Mouse (Mus musculus): ENCODE measurements at regions not wholly inside any gene's neighbourhood (a gene's known extent, or its start where the extent isn't known, plus 50 kb on each side); places are given as distances from the start of the nearest gene placed in this dataset.

GRCm38 (mm10) chr6:53143846-53144584 is 75.6 kb upstream of the Jazf1 start:
- WGBS = 16% methylated on average over 4 of the region's 4 CpGs
- Histone ChIP-seq H3K36me3 (no peaks in the 10 kb centered on the region), H3K27me3 (no peaks in the 10 kb centered on the region), H3K9ac (no peak overlapping the region), H3K4me2 (no peak overlapping the region), H3K4me1 (replicated peaks) (0 out of 2 replicates have a peak, but pooled peaks cover 2% of the 10 kb centered on the region), H3K27ac (no peak overlapping the region), H3K9me3 (replicated peaks) (no peaks in the 10 kb centered on the region), H3K4me3 (no peak overlapping the region)
- no peak for ATAC-seq (replicated peaks; ENCODE audit: insufficient number of reproducible peaks, insufficient read depth, low FRiP score, low read depth)

- WGBS = 49% methylated on average over 2 of the region's 2 CpGs
These were observed 66.0 kb upstream of the Jazf1 start for GRCm38 (mm10) chr6:53134410-53134809.

GRCm38 (mm10) chr6:53130717-53131330 is 62.4 kb upstream of the Jazf1 start:
- no peak overlapping the region for H3K27ac ChIP-seq
- no peaks in the 10 kb centered on the region for H3K9me3 ChIP-seq (replicated peaks)
- no peaks in the 10 kb centered on the region for H3K27me3 ChIP-seq
- no peak overlapping the region for H3K4me2 ChIP-seq
- no peak overlapping the region for H3K9ac ChIP-seq
- no peak overlapping the region for H3K4me3 ChIP-seq
- H3K36me3 ChIP-seq = no peaks in the 10 kb centered on the region
- 23% methylated on average over 2 of the region's 2 CpGs for WGBS
- ATAC-seq (replicated peaks; ENCODE audit: insufficient number of reproducible peaks, insufficient read depth, low FRiP score, low read depth) = no peak
- H3K4me1 ChIP-seq (replicated peaks) = 0 out of 2 replicates have a peak, but pooled peaks cover 2% of the 10 kb centered on the region

More at GRCm38 (mm10) chr6:53134410-53134809, 66.0 kb upstream of the Jazf1 start:
- Histone ChIP-seq H3K36me3 (no peaks in the 10 kb centered on the region), H3K4me2 (no peak overlapping the region), H3K4me1 (replicated peaks) (0 out of 2 replicates have a peak, but pooled peaks cover 2% of the 10 kb centered on the region), H3K9ac (no peak overlapping the region), H3K27me3 (no peaks in the 10 kb centered on the region), H3K9me3 (replicated peaks) (no peaks in the 10 kb centered on the region), H3K4me3 (no peak overlapping the region), H3K27ac (no peak overlapping the region)
- ATAC-seq (replicated peaks; ENCODE audit: insufficient number of reproducible peaks, insufficient read depth, low FRiP score, low read depth) = no peak

GRCm38 (mm10) chr6:53126776-53127175 is 58.3 kb upstream of the Jazf1 start:
- H3K9me3 ChIP-seq (replicated peaks) = no peaks in the 10 kb centered on the region
- no peak overlapping the region for H3K4me2 ChIP-seq
- no peak for ATAC-seq (replicated peaks; ENCODE audit: insufficient number of reproducible peaks, insufficient read depth, low FRiP score, low read depth)
- no peaks in the 10 kb centered on the region for H3K36me3 ChIP-seq
- H3K4me3 ChIP-seq = no peak overlapping the region
- WGBS = 76% methylated on average over 5 of the region's 5 CpGs
- no peak overlapping the region for H3K27ac ChIP-seq
- 0 out of 2 replicates have a peak, but pooled peaks cover 2% of the 10 kb centered on the region for H3K4me1 ChIP-seq (replicated peaks)
- H3K27me3 ChIP-seq = no peaks in the 10 kb centered on the region
- no peak overlapping the region for H3K9ac ChIP-seq

DNA sequence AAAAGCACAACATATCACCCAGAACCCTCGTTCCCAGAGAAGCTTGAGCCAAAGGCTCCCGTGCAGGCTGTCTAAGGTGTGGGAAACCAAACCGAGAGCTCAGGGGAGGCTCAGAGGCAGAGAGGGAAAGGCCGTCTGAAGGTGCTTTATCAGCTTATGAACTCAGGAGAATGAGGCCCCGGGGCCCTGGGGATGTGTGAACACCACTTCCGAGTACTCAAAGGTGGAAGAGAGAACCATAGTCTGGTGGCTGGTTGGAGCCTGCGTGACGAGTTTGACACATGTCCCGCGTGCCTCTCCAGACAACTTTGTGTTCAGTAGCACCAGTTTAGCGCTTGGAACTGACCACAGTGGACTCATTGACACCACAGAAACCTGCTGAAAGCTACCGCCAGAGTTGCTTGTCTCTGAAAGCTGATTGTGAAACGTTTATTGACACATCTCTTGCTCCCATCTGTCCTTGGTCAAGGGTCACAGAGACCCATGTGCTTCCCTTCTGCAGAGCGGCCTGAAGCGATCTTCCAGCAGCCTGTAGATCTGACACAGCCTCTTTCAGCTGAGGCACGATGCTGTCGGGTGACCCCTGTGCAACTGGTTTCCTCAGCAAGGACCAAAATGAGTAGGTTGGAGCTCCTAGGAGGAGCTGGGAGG is 56.5 kb upstream of the Jazf1 start:
- 45% methylated on average over 17 of the region's 17 CpGs for WGBS
- Histone ChIP-seq H3K27ac (no peak overlapping the region), H3K4me3 (no peak overlapping the region), H3K9me3 (replicated peaks) (no peaks in the 10 kb centered on the region), H3K36me3 (no peaks in the 10 kb centered on the region), H3K4me1 (replicated peaks) (no peaks in the 10 kb centered on the region), H3K27me3 (no peaks in the 10 kb centered on the region), H3K9ac (no peak overlapping the region), H3K4me2 (no peak overlapping the region)
- no peak for ATAC-seq (replicated peaks; ENCODE audit: insufficient number of reproducible peaks, insufficient read depth, low FRiP score, low read depth)

- H3K36me3 ChIP-seq = no peaks in the 10 kb centered on the region
- H3K9ac ChIP-seq = no peak overlapping the region
- no peak overlapping the region for H3K4me2 ChIP-seq
- H3K9me3 ChIP-seq (replicated peaks) = no peaks in the 10 kb centered on the region
- no peaks in the 10 kb centered on the region for H3K27me3 ChIP-seq
- no peak for ATAC-seq (replicated peaks; ENCODE audit: insufficient number of reproducible peaks, insufficient read depth, low FRiP score, low read depth)
- WGBS = 84% methylated on average over 5 of the region's 5 CpGs
- H3K27ac ChIP-seq = no peak overlapping the region
- H3K4me3 ChIP-seq = no peak overlapping the region
- H3K4me1 ChIP-seq (replicated peaks) = no peaks in the 10 kb centered on the region
These were observed 52.0 kb upstream of the Jazf1 start for GRCm38 (mm10) chr6:53120385-53120784.
